Mouse (Mus musculus) frontal cortex, adult 2 months (tissue): ENCODE data around the gene Kcnh1. TPM values are rescaled to one million over a fixed set of nuclear protein-coding genes. Genes with fewer than 3 reads are reported as not detected.

ENCODE experiments used
- DNase-seq, 2 experiments: peaks; one replicate each; pipeline ENCODE4 v3.0.0; 2022; ENCODE audit warnings: low spot score in 1 of 2; ENCODE audit errors: extremely low spot score in 1 of 2
- polyA plus RNA-seq: library from polyadenylated mRNA; depleted of rRNA; stranded (reverse); fragments of >200 nt; gene quantifications from 2 replicates; pipeline ENCODE4 v1.2.3, GENCODE M21; 2012; rRNA removed

Gene Kcnh1
- polyA plus RNA-seq: 23.3 and 26.1 TPM in 2 replicates

GRCm38 (mm10) chr1:192190508-192191321 lies at the start of gene Kcnh1:
Kcnh1 (plus strand) TSS chr1:192190774.
- peak; percentile 78 to 98 for DNase-seq

GRCm38 (mm10) chr1:192151179-192151578 lies 39.4 kb upstream of the Kcnh1 start:
- no peak for DNase-seq

GRCm38 (mm10) chr1:192171477-192171876 lies 19.1 kb upstream of the Kcnh1 start:
- no peak for DNase-seq

GRCm38 (mm10) chr1:192179877-192180276 lies 10.7 kb upstream of the Kcnh1 start:
- DNase-seq: no peak

GRCm38 (mm10) chr1:192181696-192182257 lies 8.8 kb upstream of the Kcnh1 start:
- DNase-seq: no peak

- DNase-seq: peak in 1 of 2 experiments; percentile 86
Observed at GRCm38 (mm10) chr1:192189056-192189455, 1.5 kb upstream of the Kcnh1 start.

GRCm38 (mm10) chr1:192189771-192190170 lies 803 bp upstream of the Kcnh1 start:
- DNase-seq: no peak

GRCm38 (mm10) chr1:192191322-192191639 lies 707 bp downstream of the Kcnh1 start:
- DNase-seq: no peak

GRCm38 (mm10) chr1:192191859-192192258 lies 1.3 kb downstream of the Kcnh1 start:
- no peak for DNase-seq

- no peak for DNase-seq
Observed at GRCm38 (mm10) chr1:192192710-192193109, 2.1 kb downstream of the Kcnh1 start.

- DNase-seq: peak; percentile 28 to 69
Observed at GRCm38 (mm10) chr1:192193656-192194055, 3.1 kb downstream of the Kcnh1 start.

- DNase-seq: no peak
Observed at GRCm38 (mm10) chr1:192197495-192197894, 6.9 kb downstream of the Kcnh1 start.

- no peak for DNase-seq
Observed at GRCm38 (mm10) chr1:192202936-192203335, 12.4 kb downstream of the Kcnh1 start.

GRCm38 (mm10) chr1:192207956-192208355 lies 17.4 kb downstream of the Kcnh1 start:
- no peak for DNase-seq

- no peak for DNase-seq
Observed at GRCm38 (mm10) chr1:192212448-192212847, 21.9 kb downstream of the Kcnh1 start.

GRCm38 (mm10) chr1:192214666-192215065 lies 24.1 kb downstream of the Kcnh1 start:
- no peak for DNase-seq

- no peak for DNase-seq
Observed at GRCm38 (mm10) chr1:192220156-192220555, 29.6 kb downstream of the Kcnh1 start.

- no peak for DNase-seq
Observed at GRCm38 (mm10) chr1:192224161-192224560, 33.6 kb downstream of the Kcnh1 start.

GRCm38 (mm10) chr1:192232696-192233095 lies 42.1 kb downstream of the Kcnh1 start:
- DNase-seq: no peak

GRCm38 (mm10) chr1:192246836-192247235 lies 56.3 kb downstream of the Kcnh1 start:
- no peak for DNase-seq

- no peak for DNase-seq
Observed at GRCm38 (mm10) chr1:192259146-192259545, 68.6 kb downstream of the Kcnh1 start.

GRCm38 (mm10) chr1:192259616-192260015 lies 69.0 kb downstream of the Kcnh1 start:
- no peak for DNase-seq
